Mouse (Mus musculus): ENCODE data around the gene Parl.

The Parl gene

GRCm38 (mm10) chr16:20237426-20237825 is 64.8 kb downstream of the Parl start:
- DNase-seq (ENCODE audit: low read depth): no peak

- no peak for DNase-seq (ENCODE audit: low read depth)
These were observed 67.8 kb downstream of the Parl start for GRCm38 (mm10) chr16:20234406-20234805.
